Mouse (Mus musculus): Measurements from ENCODE around the gene Msh2. TPM values are rescaled to one million over a fixed set of nuclear protein-coding genes. Genes with fewer than 3 reads are reported as not detected.
"Not testable (repeated sequence)": the region's sequence is repeated elsewhere in the genome, so short reads cannot be mapped to it uniquely, and the experiment has no call there.

Gene Msh2
- total RNA-seq (2014; fragmentation: Nextera tagmentation), result 51.5 and 51.7 TPM in 2 replicates
- 83.1 and 94.5 TPM in 2 replicates for total RNA-seq (2017)

DNA sequence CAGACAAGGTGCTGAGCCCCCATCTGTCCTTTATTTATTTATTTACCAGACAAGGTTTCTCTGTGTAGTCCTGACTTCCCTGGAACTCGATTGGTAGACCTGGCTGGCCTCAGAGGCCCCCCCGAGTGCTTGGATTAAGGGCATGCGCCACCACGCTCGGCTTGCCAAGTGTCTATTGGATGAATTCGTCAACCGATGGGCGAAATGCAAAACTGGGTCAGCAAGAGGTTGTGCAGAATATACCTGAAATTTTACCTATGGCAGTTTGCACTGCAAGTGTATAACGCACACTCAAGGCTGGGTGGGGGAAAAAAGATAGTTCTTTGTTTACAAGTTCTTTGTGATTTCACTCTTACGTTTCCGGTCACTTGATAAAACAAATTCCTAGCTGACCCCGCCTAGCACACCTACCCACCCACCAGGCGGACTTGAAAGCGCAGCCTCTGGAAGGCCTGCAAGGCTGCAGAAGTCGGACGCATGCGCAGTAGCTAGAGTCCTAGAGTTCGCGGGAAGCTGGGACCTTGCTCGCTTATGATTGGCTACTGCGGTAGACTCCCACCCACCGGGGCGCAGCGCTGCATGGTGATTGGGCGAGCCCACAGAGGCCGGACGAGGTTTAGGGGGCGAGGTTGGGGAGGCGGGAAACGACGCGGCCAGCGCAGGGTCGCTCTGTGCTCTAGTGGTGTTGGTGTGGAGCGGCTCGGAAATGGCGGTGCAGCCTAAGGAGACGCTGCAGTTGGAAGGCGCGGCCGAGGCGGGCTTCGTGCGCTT lies at the start of gene Msh2:
Gene Msh2 (plus strand): TSS at position 441 of the 771 bp plus-strand sequence.
- peak; percentile 98 for ATAC-seq (replicated peaks; ENCODE audit: poor library complexity, severe bottlenecking)

DNA sequence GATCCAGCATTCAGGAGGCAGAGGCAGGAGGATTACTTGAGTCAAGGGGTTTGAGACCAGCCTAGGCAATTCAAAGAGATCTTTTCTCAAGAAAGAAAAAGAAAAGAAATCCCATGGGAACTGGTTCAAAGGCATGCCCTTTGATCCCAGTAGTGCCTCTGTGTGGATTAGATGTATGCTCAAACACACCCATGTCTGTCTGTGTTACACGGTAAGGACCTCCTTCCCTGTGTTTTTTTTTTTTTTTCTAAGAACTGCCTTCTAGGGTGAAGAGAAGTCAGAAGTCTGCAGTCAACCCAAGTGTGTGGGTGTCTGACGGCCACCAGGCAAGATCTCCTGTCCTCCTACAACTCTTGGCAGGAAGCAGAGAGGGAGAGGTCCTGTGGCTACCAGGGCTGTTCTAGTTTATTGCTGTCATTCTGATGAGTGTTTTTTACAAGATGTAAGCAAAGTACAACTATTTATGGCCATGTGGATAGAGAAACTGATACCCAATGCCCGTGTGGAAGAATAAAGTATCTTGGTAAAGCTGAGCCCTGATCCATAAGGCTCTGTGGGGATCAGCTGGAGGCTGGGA lies 46.5 kb upstream of the Msh2 start:
- ATAC-seq (replicated peaks; ENCODE audit: poor library complexity, severe bottlenecking), result no peak

DNA sequence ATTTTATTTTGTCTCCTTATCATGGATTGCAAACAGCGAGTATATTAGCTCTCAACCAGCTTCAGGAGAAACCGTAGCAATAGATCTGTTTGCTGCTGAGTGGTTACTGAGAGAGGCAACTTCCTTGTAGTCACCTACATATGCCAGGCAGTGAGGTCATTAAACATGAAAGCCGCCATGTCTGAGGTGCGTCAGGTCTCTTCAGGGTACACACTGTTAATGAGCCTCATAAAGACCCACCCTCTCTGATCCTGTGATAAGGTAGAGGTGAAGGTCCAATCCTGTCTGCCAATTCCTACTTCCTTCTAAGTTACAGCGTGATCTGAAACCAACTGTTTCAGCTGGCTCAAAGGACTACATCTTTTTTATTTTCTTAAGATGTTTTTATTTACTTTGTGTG lies 44.0 kb upstream of the Msh2 start:
- no peak for ATAC-seq (replicated peaks; ENCODE audit: poor library complexity, severe bottlenecking)

DNA sequence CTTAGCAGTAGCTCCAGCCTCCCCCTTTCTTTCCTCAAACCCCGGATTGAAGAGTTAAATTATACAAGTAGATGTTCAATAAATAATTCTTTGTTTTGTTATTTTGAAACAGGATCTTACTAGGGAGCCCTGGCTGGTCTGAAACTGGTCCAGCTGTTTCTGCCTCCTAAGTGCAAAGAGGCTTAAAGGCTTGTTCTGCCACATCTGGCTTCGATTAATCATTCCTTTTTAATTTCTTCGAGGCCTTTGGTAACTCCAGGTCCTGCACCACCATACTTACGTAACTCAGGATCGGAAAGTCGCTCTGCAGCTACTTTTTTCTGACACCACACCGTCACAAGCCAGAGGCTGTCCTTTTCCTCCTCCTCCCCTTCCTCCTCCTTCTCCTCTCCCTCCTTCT lies 43.4 kb upstream of the Msh2 start:
- no peak for ATAC-seq (replicated peaks; ENCODE audit: poor library complexity, severe bottlenecking)

DNA sequence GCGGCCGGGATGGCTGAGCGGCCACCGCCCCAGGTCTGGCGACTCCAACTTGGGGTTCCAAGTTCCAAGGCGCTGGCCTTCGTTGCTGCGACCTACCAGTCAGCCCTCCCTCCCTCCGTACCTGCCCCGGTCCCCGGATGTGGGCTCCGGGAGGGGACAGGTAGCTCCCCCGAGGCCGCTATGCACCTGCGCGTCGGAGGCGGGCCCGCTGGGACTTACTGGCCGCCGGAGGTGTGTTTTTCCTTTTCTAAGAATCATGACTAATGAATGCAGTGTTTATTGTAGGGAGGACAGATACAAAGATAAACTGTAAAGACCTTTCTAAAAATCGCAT lies 35.1 kb upstream of the Msh2 start:
- ATAC-seq (replicated peaks; ENCODE audit: poor library complexity, severe bottlenecking), result no peak

DNA sequence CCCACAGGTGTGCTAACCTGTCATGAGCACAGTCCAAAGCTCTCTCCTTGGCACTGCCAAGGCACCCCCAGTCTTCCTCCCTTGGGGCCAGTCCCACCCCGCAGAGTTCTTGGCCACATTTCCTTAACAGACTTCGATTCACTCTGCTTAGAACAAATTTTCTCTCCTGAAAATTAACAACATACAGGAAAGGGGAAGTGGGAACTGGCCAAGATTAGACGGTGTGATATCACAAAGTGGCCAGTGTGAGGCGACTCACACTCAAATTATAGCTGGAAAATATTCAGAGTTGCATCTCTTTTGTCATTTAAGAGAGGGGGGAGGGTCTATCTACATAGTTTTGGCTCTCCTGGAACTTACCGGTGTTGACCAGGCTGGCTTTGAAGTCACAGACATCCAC lies 32.9 kb upstream of the Msh2 start:
- peak; percentile 75 for ATAC-seq (replicated peaks; ENCODE audit: poor library complexity, severe bottlenecking)

DNA sequence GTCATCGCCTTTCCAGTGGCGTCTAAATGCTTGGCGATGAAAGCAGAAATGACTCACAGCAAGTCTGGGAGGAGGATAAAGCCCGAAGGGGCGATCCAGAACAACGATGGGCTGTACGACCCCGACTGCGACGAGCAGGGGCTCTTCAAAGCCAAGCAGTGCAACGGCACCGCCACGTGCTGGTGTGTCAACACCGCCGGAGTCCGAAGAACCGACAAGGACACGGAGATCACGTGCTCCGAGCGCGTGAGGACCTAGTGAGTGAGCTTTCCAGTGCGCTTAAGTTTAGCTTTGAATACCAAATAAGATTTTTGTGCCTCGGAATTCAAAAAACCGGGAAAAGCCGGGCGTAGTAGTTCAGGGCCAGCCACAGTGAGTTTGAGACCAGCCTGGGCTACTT lies 31.9 kb upstream of the Msh2 start:
- no peak for ATAC-seq (replicated peaks; ENCODE audit: poor library complexity, severe bottlenecking)

DNA sequence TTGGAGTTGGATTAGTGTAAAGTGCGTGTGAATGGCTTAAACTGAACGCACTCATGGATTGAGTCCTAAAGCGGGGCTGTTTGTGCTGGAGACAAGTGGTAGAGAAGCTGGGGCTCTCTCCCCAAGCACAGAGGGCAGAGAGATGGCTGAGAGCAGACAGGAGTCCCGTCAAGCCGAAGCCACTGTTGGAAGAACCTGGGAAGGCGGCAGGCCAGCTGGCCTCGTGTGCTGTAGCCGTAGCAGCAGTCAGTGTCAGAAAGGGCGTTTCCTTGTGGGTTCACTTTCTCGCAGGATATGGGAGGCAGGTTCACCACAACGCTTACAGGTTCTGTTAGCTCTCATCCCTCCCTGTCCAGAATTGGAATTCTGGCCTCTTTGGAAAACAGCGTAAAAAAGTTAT lies 31.1 kb upstream of the Msh2 start:
- no peak for ATAC-seq (replicated peaks; ENCODE audit: poor library complexity, severe bottlenecking)

DNA sequence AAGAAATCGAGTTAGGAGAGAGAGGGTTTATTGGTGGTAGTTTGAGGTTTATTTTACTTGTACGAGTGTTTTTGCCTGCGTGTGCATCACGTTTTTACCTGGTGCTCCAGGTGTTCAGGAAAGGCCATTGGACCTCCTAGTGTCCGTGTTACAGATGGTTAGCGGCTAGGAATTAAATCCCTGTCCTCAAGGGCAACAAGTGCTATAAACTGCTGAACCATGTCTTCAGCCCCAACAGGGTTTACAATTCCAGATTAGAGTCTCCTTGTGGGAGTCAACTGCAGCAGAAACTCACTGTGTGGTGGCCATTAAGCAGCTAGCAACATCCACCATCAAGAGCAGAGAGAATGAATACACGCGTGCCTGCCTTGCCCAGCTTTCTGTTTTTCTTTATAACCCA lies 29.4 kb upstream of the Msh2 start:
- ATAC-seq (replicated peaks; ENCODE audit: poor library complexity, severe bottlenecking), result no peak

DNA sequence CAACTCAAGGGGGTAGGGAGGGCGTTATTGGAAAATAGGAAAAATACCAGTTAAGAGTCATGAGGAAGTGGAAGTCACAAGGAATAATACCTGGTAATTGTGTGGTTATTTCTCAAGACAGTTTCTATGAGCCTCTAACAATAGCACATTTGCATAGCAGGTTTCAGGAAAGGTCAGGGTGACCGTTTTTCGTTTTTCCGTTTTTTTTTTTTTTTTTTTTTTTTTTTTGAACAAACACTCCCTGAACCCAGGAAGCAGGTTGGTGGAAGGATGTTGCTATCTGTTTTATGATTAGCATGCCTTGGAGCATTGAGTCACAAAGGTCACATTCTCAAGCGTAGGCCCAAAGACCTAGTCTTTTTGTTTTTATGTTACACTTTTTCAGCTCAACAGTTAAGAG lies 16.5 kb upstream of the Msh2 start:
- not testable (repeated sequence) for ATAC-seq (replicated peaks; ENCODE audit: poor library complexity, severe bottlenecking)

DNA sequence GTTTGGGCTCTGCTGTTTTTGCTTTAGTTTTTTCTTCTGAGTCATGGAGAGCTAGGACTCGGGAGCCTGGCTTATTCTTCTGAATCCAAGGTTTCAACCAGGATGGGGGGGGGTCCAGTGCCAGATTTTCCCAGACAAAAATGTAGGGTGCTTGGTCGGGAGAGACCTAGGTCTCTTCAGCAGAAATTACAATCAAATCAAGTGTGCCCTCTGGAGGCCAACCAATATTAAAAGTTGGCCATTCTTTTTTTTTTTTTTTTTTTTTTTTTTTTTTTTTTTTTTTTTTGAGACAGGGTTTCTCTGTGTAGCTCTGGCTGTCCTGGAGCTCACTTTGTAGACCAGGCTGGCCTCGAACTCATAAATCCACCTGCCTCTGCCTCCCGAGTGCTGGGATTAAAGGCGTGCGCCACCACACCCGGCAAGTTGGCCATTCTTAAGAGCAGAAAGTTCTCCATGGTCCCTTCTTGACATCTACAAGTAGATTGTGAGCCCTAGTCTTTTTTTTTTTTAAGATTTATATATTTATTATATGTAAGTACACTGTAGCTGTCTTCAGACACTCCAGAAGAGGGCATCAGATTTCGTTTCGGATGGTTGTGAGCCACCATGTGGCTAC lies 10.1 kb upstream of the Msh2 start:
- not testable (repeated sequence) for ATAC-seq (replicated peaks; ENCODE audit: poor library complexity, severe bottlenecking)

DNA sequence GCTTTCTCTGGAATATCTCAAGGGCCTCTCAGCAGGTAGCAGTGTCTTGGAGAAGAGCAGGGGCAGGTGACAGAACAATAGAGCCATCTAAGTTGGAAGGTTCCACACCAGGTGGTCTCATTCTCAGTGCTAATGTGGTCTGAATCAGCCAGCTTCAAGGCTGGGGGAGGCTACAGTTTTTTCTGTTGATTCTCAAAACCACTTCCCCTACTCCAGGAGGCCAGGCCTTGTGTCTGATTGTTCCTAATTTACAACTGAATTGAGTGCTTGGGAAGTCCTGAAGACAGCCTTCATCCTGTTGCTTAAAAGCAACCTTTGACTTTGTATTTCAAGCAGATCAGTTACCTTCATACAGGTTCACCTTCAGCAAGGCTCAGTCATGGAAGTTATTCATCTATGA lies 7.9 kb upstream of the Msh2 start:
- no peak for ATAC-seq (replicated peaks; ENCODE audit: poor library complexity, severe bottlenecking)

DNA sequence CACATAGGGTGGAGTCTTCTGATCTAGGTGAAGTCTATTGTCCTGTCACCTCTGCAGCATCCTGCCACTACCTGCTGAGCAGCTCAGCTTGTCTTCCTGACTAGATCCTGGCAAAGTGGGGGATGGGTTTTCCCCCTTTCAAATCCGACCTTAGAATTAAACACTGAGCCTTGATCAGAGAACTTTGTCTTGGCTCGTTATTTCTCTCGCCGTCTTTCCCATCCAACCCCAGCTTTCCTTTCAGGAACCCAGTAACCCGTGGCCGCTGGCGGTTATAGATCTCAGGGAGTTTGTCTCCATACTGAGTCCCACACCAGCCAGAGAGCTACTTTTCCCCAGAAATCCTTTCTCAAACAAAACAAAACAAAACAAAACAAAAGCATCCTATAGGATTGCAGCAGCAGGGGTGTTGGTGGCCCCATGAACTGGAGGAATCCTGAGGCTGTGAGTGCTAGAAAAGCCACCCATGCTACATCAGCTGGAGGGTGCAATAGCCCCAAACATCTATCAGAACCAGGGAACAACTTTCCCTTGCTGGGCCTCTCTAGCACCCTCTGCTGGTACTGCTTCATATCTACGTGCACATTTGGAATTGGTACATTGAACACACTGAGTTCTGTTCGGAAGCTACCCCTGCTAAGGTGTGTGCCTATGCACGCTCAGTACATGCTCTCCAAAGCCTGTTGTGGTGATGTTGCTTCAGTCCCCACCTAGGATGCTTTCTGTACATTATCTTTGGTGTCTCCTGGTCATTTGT lies 6.9 kb upstream of the Msh2 start:
- no peak for ATAC-seq (replicated peaks; ENCODE audit: poor library complexity, severe bottlenecking)

DNA sequence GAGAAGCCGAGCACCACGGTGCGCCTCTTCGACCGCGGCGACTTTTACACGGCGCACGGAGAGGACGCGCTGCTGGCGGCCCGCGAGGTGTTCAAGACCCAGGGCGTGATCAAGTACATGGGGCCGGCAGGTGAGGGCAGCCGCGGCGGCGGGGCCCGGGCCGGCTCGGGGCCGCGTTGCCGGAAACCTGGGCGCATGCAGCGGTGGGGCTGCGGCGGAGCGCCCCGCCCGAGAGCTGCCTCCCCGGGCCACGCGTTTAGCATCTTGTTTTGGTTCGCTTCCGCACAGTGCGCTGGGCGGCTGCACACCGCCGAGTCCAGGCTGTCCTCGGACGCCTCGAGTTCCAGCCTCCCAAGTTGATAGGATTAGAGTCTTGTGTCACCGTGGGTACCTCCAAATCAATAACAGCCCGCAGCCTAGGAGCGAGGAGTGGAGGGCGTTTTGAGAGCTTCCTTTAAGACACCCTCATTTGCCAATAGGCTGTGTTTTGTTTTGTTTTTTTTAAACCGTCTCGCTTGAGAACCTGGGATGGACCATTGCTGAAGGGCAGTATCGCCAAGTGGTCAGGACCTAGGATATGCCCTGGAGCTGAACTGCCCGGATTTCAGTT lies 652 bp downstream of the Msh2 start:
- ATAC-seq (replicated peaks; ENCODE audit: poor library complexity, severe bottlenecking), result peak; percentile 64

DNA sequence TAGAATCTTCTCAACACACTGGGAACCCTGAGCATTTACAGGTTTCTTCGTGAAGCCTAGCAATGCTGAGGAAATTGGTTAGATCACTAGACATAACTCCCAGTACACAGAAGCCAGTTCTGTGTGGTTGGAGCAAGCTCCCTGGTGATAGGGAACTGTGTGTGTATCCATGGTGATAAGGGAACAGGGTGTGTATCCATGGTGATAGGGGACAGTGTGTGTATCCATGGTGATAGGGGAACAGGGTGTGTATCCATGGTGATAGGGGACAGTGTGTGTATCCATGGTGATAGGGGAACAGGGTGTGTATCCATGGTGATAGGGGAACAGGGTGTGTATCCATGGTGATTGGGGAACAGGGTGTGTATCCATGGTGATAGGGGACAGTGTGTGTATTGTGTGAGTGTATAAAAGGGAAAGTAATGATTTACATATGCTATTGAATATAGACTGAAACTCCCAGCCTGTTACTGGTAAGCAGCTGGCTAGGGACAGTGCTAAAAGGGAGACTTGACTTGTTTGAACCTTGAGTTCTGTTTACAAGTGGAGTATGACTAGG lies 4.9 kb downstream of the Msh2 start:
- ATAC-seq (replicated peaks; ENCODE audit: poor library complexity, severe bottlenecking), result not testable (repeated sequence)

DNA sequence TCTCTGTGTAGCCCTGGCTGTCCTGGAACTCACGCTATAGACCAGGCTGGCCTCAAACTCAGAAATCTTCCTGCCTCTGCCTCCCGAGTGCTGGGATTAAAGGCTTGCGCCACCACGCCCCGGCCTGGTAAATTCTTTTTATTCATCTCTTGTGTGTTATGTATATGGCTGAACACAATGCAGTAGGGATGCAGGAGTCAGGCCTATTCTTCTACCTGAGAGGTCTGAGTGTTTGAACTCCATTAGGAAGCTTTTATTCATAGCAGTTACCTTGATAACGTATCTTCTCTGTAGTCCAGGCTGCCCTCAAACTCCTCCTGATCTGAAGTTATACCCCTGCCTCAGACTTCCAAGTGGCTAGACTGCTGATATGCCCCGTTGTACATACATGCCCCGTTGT lies 5.5 kb downstream of the Msh2 start:
- ATAC-seq (replicated peaks; ENCODE audit: poor library complexity, severe bottlenecking), result no peak

DNA sequence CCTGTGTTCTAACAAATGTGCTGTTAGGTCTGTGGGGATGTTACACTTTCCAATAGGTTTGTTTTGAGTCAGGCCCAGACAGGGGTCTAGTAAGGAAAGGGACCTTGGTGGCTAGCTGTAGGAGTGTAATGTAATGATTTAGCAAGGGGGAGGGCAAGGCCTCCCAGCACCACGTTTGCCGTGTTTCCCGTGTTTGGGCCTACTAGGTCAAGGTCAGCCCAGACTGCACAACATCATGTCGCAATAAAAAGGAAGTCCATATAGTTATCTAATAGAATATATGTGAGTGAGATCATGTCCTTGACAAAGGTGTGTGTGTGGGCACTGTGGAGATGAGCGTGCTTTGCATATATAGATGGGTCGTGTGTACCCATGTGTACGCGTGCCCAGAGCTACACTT lies 17.1 kb downstream of the Msh2 start:
- no peak for ATAC-seq (replicated peaks; ENCODE audit: poor library complexity, severe bottlenecking)

DNA sequence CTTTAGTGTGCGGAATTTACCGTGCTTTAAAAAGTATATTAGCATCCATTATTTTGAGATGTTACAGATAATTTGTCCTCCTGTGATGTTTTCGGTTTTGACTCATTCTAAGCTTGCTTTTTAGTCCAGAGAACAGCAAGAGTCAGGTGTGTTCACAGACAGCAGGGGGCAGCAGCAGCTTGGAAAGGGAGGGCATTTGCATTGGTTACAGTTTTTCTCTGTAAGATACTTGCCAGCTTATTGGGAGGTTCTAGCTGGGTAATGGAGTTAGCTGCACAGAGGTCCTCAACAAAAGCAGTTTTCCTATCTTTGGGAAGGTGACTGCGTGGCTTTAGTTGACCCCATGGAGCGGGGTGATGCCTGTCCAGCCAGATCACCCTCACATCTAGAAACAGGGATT lies 19.8 kb downstream of the Msh2 start:
- peak; percentile 48 for ATAC-seq (replicated peaks; ENCODE audit: poor library complexity, severe bottlenecking)

DNA sequence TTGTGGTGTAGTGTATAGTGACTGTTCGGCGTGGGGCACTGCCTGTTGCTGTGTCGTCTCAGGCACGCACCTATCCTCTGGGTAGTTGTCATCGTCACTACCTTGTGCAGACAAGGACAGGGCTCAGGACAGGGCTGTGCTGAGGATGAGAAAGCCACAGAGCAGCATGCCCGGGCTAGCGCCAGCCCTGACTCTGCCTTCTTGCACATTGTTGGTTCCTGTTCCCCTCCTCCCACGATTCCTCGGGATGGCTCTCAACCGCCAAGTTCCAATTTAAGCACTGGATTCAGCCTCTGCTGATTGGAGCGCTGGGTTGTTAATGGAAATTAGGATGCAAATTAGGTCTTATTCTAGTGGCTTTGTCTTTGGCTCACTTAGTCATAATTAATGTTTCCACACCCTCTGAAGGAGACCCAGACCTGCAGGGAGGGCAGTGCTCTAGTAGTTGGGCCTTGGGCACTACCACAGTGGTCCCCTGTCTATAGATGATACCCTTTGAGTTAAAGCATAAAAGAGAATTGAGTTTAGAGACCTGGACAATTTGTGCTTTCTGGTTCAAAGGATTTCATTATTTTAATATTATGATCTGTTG lies 23.8 kb downstream of the Msh2 start:
- no peak for ATAC-seq (replicated peaks; ENCODE audit: poor library complexity, severe bottlenecking)

DNA sequence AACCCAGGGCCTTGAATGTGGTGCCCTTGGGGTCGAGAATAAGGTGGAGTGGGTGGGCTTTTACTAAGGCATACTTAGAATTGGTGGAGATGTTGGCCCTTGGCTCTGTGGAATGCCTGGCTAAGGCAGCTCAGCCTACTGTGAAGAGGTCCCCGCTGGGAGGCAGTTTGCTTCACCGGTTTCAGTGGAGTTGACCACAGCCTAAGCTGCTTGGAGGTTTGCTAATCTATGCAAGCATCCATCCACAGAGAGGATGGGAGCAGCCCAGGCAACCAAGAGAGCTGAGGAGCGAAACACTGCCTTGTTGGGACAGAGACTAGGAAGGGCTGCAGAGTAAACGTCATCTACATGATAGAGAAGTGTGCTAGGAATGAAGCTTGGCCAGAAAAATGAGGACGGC lies 24.7 kb downstream of the Msh2 start:
- ATAC-seq (replicated peaks; ENCODE audit: poor library complexity, severe bottlenecking), result no peak
